Mouse (Mus musculus): ENCODE data around the gene Ptpn3.

Ptpn3 gene

DNA sequence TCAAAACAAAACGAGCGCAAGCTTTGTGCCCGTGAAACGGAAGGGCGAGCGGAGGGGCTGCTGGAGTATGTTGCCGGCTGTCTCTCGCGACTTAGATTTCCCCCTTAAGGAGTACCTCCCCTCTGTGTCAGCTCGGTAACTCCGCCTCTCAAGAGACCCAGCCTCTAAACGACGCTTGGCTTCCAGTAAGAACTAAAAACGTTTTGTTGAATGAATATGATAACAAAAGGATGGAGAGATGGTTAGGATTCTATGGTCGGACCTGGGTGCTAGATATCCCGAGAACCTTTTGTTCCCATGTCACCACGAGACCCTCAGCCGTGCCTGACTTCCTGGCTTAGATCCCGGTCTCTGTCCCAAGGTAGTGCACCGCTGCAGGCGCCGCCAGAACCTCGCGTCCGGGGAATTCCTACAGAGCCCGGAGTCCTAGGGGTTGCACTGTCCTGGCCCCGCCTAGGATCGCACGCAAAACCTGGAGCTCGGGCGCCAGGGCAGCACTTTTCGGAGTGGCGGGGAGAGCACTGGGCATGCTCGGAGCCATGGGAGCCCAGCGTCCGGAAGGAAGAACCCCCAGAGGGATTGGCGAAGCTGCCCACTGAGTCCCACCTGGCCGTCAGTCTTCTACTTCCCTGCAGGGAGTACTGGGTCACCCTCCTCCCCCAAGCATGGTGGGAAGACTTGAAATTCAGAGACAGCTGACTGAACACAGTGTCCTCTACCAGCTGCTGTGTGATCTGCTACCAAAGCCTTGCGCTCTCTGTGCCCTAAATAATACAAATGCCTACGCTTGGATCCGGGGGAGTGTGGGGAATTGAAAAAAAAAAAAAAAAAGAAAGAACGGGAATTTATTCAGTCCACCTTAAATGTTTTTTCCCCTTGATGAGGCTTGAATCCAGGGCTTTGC, at the start of gene Ptpn3:
Gene Ptpn3, minus strand, starts transcription at position 428 of the 904 bp plus-strand sequence.
- peak; percentile 89 for DNase-seq (ENCODE audit: low read depth)

GRCm38 (mm10) chr4:57350541-57350940, 48.9 kb upstream of the Ptpn3 start:
- DNase-seq (ENCODE audit: low read depth) = no peak

DNA sequence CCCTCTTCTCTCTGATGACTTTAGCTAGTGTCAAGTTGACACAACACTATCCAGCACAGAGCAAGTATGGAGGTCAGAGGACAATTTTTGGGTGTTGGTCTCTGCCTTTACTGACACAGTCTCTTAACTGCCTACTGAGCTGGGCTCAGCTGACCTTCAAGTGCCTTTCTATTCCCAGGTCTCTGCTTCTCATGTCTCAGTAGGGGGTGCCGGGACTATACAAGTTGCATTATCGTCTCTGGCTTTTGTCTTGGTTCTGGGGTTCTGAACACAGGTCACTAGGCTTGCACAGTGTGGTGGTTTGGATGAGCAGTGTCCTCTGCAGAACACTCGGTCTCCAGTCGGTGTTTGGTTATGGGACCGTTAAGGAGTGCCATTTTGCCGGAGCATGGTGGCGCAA, 42.4 kb upstream of the Ptpn3 start:
- no peak for DNase-seq (ENCODE audit: low read depth)

DNA sequence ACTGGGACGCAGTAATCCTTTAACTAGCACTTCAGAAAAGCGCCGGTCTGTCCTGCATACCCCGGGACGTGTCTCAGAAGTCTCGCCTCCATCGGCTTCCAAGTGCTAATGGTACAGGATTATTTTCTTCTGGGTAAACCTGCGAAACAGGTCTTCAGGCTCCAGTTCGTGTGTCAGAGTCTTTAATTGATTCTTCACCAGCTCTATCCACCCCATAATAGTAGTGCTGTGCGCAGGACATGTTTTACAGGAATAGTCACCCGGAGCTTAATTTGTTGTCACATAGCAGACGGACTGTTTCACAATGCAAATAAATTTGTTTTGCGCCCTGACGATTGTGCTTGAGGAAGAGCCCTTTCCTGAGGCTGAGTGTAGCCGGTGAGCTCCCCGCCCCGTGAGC, 37.3 kb upstream of the Ptpn3 start:
- DNase-seq (ENCODE audit: low read depth) = no peak

DNA sequence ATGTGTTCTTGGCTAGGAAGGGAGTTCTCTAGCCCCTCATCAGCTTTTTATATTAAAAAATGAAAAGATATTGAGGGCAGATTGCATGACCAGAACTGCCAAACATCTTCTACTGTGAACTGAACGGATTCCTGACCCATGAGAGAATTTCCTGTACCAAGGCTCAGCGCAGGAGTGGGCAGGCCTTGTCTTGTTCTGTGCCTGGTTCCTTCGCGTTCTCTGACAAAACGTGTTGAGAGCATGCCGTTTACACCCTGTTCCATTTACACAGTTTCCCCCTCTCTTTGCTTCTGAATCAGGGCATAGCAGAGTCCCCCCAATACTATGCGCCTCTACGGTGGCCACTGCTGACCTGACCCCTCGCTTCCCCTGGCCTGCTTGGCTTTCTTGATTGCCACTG, 36.4 kb upstream of the Ptpn3 start:
- DNase-seq (ENCODE audit: low read depth) = no peak

- no peak for DNase-seq (ENCODE audit: low read depth)
These were observed 33.5 kb upstream of the Ptpn3 start for GRCm38 (mm10) chr4:57335000-57335666.

- DNase-seq (ENCODE audit: low read depth) = no peak
These were observed 32.4 kb upstream of the Ptpn3 start for GRCm38 (mm10) chr4:57333926-57334548.

GRCm38 (mm10) chr4:57332511-57332910, 30.9 kb upstream of the Ptpn3 start:
- DNase-seq (ENCODE audit: low read depth) = no peak

- peak; percentile 72 for DNase-seq (ENCODE audit: low read depth)
These were observed 19.1 kb upstream of the Ptpn3 start for GRCm38 (mm10) chr4:57320606-57321327.

GRCm38 (mm10) chr4:57318525-57319212, 17.0 kb upstream of the Ptpn3 start:
- peak; percentile 80 for DNase-seq (ENCODE audit: low read depth)

GRCm38 (mm10) chr4:57312256-57313166, 10.9 kb upstream of the Ptpn3 start:
- peak; percentile 62 for DNase-seq (ENCODE audit: low read depth)

- DNase-seq (ENCODE audit: low read depth) = no peak
These were observed 10.1 kb upstream of the Ptpn3 start for GRCm38 (mm10) chr4:57311750-57312149.

DNA sequence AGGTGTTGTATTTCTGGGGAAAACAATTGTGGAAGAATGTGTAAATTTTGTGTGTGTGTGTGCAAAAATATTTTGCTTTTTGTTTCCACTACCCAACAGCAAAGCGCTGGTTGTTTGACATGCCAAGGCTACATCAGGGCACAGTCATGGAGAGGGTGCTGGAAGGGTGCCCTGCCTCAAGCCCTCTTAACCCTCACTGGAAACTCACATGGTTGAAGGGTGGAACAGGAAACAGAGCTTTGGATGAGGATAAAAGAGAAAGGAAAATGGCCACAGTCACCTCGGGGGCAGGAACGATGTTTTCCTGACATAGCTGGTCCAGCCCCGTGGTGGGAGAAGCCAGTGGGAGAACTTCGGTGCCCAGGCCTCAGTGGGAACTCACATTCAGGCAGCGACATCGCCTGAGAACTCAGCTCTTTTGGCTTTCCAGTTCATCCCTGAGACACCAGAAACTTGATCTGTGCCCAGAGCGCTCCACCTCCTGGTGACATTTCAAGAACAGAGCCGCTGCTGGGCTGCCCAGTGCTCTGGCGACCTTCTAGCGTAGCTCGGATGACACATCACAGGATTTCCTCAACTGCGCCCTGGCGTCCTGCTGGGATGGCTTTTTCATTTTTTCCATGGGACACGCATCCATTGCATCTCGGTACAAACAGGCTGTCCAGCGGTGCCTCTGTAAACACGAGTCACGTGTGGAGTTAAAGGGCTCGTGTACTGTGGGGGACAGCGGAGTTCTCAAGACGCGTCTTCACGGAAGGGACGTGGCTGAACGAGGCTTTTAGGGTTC, 6.8 kb upstream of the Ptpn3 start:
- no peak for DNase-seq (ENCODE audit: low read depth)

DNA sequence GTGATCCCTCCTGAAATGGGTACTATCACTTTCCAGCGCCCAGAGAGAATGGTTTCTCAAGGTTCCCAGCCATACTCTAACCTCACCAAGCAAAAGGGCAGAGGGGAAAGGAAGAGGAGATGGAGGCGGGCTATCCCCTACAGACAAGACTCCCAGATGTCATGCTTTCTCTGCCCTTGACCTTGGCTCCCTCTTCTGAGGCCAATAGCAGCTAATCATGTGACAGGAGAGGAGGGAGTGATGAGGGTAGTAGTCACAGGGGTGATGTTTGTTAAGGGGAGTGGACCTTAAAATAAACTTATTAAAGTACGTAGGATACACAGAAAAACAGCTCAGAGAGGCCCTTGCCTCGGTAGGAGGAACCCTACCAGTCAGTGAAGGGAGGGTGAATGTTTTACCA, 6.1 kb upstream of the Ptpn3 start:
- no peak for DNase-seq (ENCODE audit: low read depth)

GRCm38 (mm10) chr4:57306260-57306659, 4.6 kb upstream of the Ptpn3 start:
- DNase-seq (ENCODE audit: low read depth) = peak; percentile 73

- peak; percentile 29 for DNase-seq (ENCODE audit: low read depth)
These were observed 4.0 kb upstream of the Ptpn3 start for GRCm38 (mm10) chr4:57305644-57306043.

GRCm38 (mm10) chr4:57300469-57301409, 898 bp downstream of the Ptpn3 start:
- no peak for DNase-seq (ENCODE audit: low read depth)

- peak; percentile 75 for DNase-seq (ENCODE audit: low read depth)
These were observed 1.8 kb downstream of the Ptpn3 start for GRCm38 (mm10) chr4:57299701-57300468.
